Mouse (Mus musculus): ENCODE data around the gene Pphln1.

GRCm38 (mm10) chr15:93456005-93456404 is 57.9 kb downstream of the Pphln1 start:
- TF ChIP-seq CTCF (conservative IDR thresholded peaks at IDR 0.05; ENCODE audit: insufficient read depth, insufficient read length, low read depth, low read length) (no peak), POLR2A (IDR thresholded peaks at IDR 0.05; ENCODE audit: low read depth, low read length) (no peak)
